Mouse (Mus musculus) forebrain, embryonic 15.5 days (tissue): ENCODE results near the gene Olfml2b. TPM values are rescaled to one million over a fixed set of nuclear protein-coding genes. Genes with fewer than 3 reads are reported as not detected.

Experiments used
- ATAC-seq: fragments of 200-750 bp; cut with Nextera tagmentation; replicated peaks from 2 replicates; pipeline ENCODE4 v1.8.0; 2017; ENCODE audit warnings: mild to moderate bottlenecking, moderate TSS enrichment, moderate library complexity
- H3K27ac ChIP-seq: fragments of 300-500 bp; sonication (generic); replicated peaks from 2 replicates; pipeline ENCODE4 v1.5.1; 2015; ENCODE audit warnings: mild to moderate bottlenecking, inconsistent platforms
- H3K27me3 ChIP-seq: fragments of 300-500 bp; sonication (generic); 2 replicates; pipeline ENCODE4 v1.6.1; 2015; ENCODE audit warnings: inconsistent platforms
- H3K36me3 ChIP-seq: fragments of 300-500 bp; sonication (generic); 2 replicates; pipeline ENCODE4 v1.6.1; 2015; ENCODE audit warnings: mild to moderate bottlenecking, inconsistent platforms
- H3K4me1 ChIP-seq: fragments of 300-500 bp; sonication (generic); 2 replicates; pipeline ENCODE4 v1.6.1; 2015; ENCODE audit warnings: inconsistent platforms
- H3K4me2 ChIP-seq: fragments of 300-500 bp; sonication (generic); replicated peaks from 2 replicates; pipeline ENCODE4 v1.6.1; 2015; ENCODE audit warnings: mild to moderate bottlenecking, inconsistent platforms
- H3K4me3 ChIP-seq: fragments of 300-500 bp; sonication (generic); 2 replicates; pipeline ENCODE4 v1.5.1; 2015; ENCODE audit warnings: mild to moderate bottlenecking, inconsistent platforms
- H3K9ac ChIP-seq: fragments of 300-500 bp; sonication (generic); replicated peaks from 2 replicates; pipeline ENCODE4 v1.6.1; 2015; ENCODE audit warnings: mild to moderate bottlenecking, inconsistent platforms
- H3K9me3 ChIP-seq: fragments of 300-500 bp; sonication (generic); 2 replicates; pipeline ENCODE4 v1.6.1; 2016; ENCODE audit warnings: inconsistent platforms
- WGBS: fragments of 180-500 bp; shearing (Covaris S2); methylation state at CpG from one replicate; pipeline ENCODE4 v1.1.7; 2015; ENCODE audit warnings: mixed read lengths; 5-methylcytosine and 5-hydroxymethylcytosine counted together
- polyA plus RNA-seq: library from polyadenylated mRNA; unstranded; fragments of >200 nt; fragmentation: Nextera tagmentation; extraction: Ambion mirVana; gene quantifications from 2 replicates; pipeline ENCODE4 v1.2.1, GENCODE M21; 2015

Gene Olfml2b
- polyA plus RNA-seq, 1 experiment from 2014 or later = 11.4 TPM

GRCm38 (mm10) chr1:170674184-170674775 lies 29.9 kb downstream of the Olfml2b start:
- 71% methylated on average over 9 of the region's 9 CpGs for WGBS
- Histone ChIP-seq H3K36me3 (peaks cover 18% of the 10 kb centered on the region), H3K4me3 (no peak overlapping the region), H3K4me2 (no peak overlapping the region), H3K4me1 (no peaks in the 10 kb centered on the region), H3K27ac (no peak overlapping the region), H3K9ac (no peak overlapping the region), H3K27me3 (no peaks in the 10 kb centered on the region), H3K9me3 (no peaks in the 10 kb centered on the region)
- no peak for ATAC-seq

- Histone ChIP-seq H3K4me1 (no peaks in the 10 kb centered on the region), H3K9me3 (no peaks in the 10 kb centered on the region), H3K27me3 (no peaks in the 10 kb centered on the region), H3K27ac (no peak overlapping the region), H3K36me3 (peaks cover 9% of the 10 kb centered on the region; the same call in 1 of the 2 replicates), H3K9ac (no peak overlapping the region), H3K4me3 (no peak overlapping the region), H3K4me2 (no peak overlapping the region)
- no peak for ATAC-seq
- 93% methylated on average over 4 of the region's 4 CpGs for WGBS
These were observed 33.3 kb downstream of the Olfml2b start for GRCm38 (mm10) chr1:170677681-170678080.

- Histone ChIP-seq H3K36me3 (peaks cover 9% of the 10 kb centered on the region; the same call in 1 of the 2 replicates), H3K4me1 (no peaks in the 10 kb centered on the region), H3K9me3 (no peaks in the 10 kb centered on the region), H3K27me3 (no peaks in the 10 kb centered on the region), H3K27ac (0 out of 2 replicates have a peak overlapping the region, but pooled peaks have one; percentile 65), H3K9ac (no peak overlapping the region), H3K4me2 (no peak overlapping the region), H3K4me3 (no peak overlapping the region)
- WGBS = 66% methylated on average over 4 of the region's 4 CpGs
- ATAC-seq = no peak
These were observed 34.5 kb downstream of the Olfml2b start for GRCm38 (mm10) chr1:170678861-170679260.

- Histone ChIP-seq H3K36me3 (peaks cover 9% of the 10 kb centered on the region; the same call in 1 of the 2 replicates), H3K4me1 (no peaks in the 10 kb centered on the region), H3K4me3 (no peak overlapping the region), H3K4me2 (no peak overlapping the region), H3K27me3 (no peaks in the 10 kb centered on the region), H3K9ac (no peak overlapping the region), H3K9me3 (no peaks in the 10 kb centered on the region), H3K27ac (peak overlapping the region; percentile 65)
- WGBS = 66% methylated on average over 2 of the region's 2 CpGs
- ATAC-seq = peak; percentile 66
These were observed 35.3 kb downstream of the Olfml2b start for GRCm38 (mm10) chr1:170679624-170680023.

- no peak overlapping the region for H3K27ac ChIP-seq
- H3K4me2 ChIP-seq = no peak overlapping the region
- H3K4me3 ChIP-seq = no peak overlapping the region
- no peak overlapping the region for H3K9ac ChIP-seq
- H3K9me3 ChIP-seq = no peaks in the 10 kb centered on the region
- no peaks in the 10 kb centered on the region for H3K4me1 ChIP-seq
- ATAC-seq = no peak
- WGBS = 84% methylated on average over 6 of the region's 6 CpGs
- no peaks in the 10 kb centered on the region for H3K27me3 ChIP-seq
- H3K36me3 ChIP-seq = peaks cover 9% of the 10 kb centered on the region; the same call in 1 of the 2 replicates
These were observed 39.5 kb downstream of the Olfml2b start for GRCm38 (mm10) chr1:170683863-170684262.

- H3K9me3 ChIP-seq = no peaks in the 10 kb centered on the region
- no peak for ATAC-seq
- no peaks in the 10 kb centered on the region for H3K4me1 ChIP-seq
- 94% methylated on average over 8 of the region's 8 CpGs for WGBS
- H3K9ac ChIP-seq = no peak overlapping the region
- no peak overlapping the region for H3K4me3 ChIP-seq
- no peak overlapping the region for H3K27ac ChIP-seq
- no peaks in the 10 kb centered on the region for H3K36me3 ChIP-seq
- no peak overlapping the region for H3K4me2 ChIP-seq
- H3K27me3 ChIP-seq = no peaks in the 10 kb centered on the region
These were observed 45.4 kb downstream of the Olfml2b start for GRCm38 (mm10) chr1:170689773-170690172.

GRCm38 (mm10) chr1:170691301-170691700 lies 47.0 kb downstream of the Olfml2b start:
- WGBS = 95% methylated on average over 5 of the region's 5 CpGs
- no peaks in the 10 kb centered on the region for H3K4me1 ChIP-seq
- no peak for ATAC-seq
- H3K9ac ChIP-seq = no peak overlapping the region
- H3K4me3 ChIP-seq = no peak overlapping the region
- no peaks in the 10 kb centered on the region for H3K27me3 ChIP-seq
- H3K9me3 ChIP-seq = no peaks in the 10 kb centered on the region
- H3K36me3 ChIP-seq = no peaks in the 10 kb centered on the region
- H3K4me2 ChIP-seq = no peak overlapping the region
- H3K27ac ChIP-seq = no peak overlapping the region

GRCm38 (mm10) chr1:170694821-170695291 lies 50.5 kb downstream of the Olfml2b start:
- Histone ChIP-seq H3K4me3 (no peak overlapping the region), H3K27ac (no peak overlapping the region), H3K4me1 (no peaks in the 10 kb centered on the region), H3K4me2 (no peak overlapping the region), H3K36me3 (no peaks in the 10 kb centered on the region), H3K9me3 (no peaks in the 10 kb centered on the region), H3K9ac (no peak overlapping the region), H3K27me3 (no peaks in the 10 kb centered on the region)
- WGBS = 71% methylated on average over 5 of the region's 5 CpGs
- ATAC-seq = no peak

- Histone ChIP-seq H3K9ac (no peak overlapping the region), H3K27ac (no peak overlapping the region), H3K4me2 (no peak overlapping the region), H3K4me1 (no peaks in the 10 kb centered on the region), H3K4me3 (no peak overlapping the region), H3K9me3 (no peaks in the 10 kb centered on the region), H3K36me3 (no peaks in the 10 kb centered on the region), H3K27me3 (no peaks in the 10 kb centered on the region)
- ATAC-seq = no peak
- WGBS = 50% methylated on average over 6 of the region's 6 CpGs
These were observed 51.0 kb downstream of the Olfml2b start for GRCm38 (mm10) chr1:170695326-170695725.

- ATAC-seq = no peak
- H3K9me3 ChIP-seq = no peaks in the 10 kb centered on the region
- H3K36me3 ChIP-seq = no peaks in the 10 kb centered on the region
- H3K4me1 ChIP-seq = no peaks in the 10 kb centered on the region
- 95% methylated on average over 8 of the region's 8 CpGs for WGBS
- no peak overlapping the region for H3K4me2 ChIP-seq
- H3K4me3 ChIP-seq = no peak overlapping the region
- H3K9ac ChIP-seq = no peak overlapping the region
- no peak overlapping the region for H3K27ac ChIP-seq
- H3K27me3 ChIP-seq = no peaks in the 10 kb centered on the region
These were observed 52.7 kb downstream of the Olfml2b start for GRCm38 (mm10) chr1:170696996-170697395.

- H3K36me3 ChIP-seq = no peaks in the 10 kb centered on the region
- no peaks in the 10 kb centered on the region for H3K9me3 ChIP-seq
- H3K4me1 ChIP-seq = no peaks in the 10 kb centered on the region
- no peak overlapping the region for H3K27ac ChIP-seq
- ATAC-seq = no peak
- no peaks in the 10 kb centered on the region for H3K27me3 ChIP-seq
- no peak overlapping the region for H3K4me3 ChIP-seq
- H3K4me2 ChIP-seq = no peak overlapping the region
- H3K9ac ChIP-seq = no peak overlapping the region
- WGBS = 91% methylated on average over 7 of the region's 7 CpGs
These were observed 53.5 kb downstream of the Olfml2b start for GRCm38 (mm10) chr1:170697771-170698356.

- Histone ChIP-seq H3K27ac (no peak overlapping the region), H3K36me3 (no peaks in the 10 kb centered on the region), H3K4me1 (no peaks in the 10 kb centered on the region), H3K4me3 (no peak overlapping the region), H3K4me2 (no peak overlapping the region), H3K9ac (no peak overlapping the region), H3K9me3 (no peaks in the 10 kb centered on the region), H3K27me3 (no peaks in the 10 kb centered on the region)
- no peak for ATAC-seq
- 75% methylated on average over 3 of the region's 3 CpGs for WGBS
These were observed 54.4 kb downstream of the Olfml2b start for GRCm38 (mm10) chr1:170698771-170699170.

GRCm38 (mm10) chr1:170699553-170699952 lies 55.2 kb downstream of the Olfml2b start:
- 83% methylated on average over 9 of the region's 9 CpGs for WGBS
- no peaks in the 10 kb centered on the region for H3K27me3 ChIP-seq
- H3K9ac ChIP-seq = no peak overlapping the region
- no peak overlapping the region for H3K4me3 ChIP-seq
- no peak overlapping the region for H3K4me2 ChIP-seq
- H3K27ac ChIP-seq = no peak overlapping the region
- H3K4me1 ChIP-seq = no peaks in the 10 kb centered on the region
- ATAC-seq = no peak
- H3K9me3 ChIP-seq = no peaks in the 10 kb centered on the region
- no peaks in the 10 kb centered on the region for H3K36me3 ChIP-seq
